Mouse (Mus musculus) lung, postnatal 14 days (tissue): ENCODE data around the gene Sdk1.

ENCODE experiments used
- DNase-seq: peaks from one replicate; pipeline ENCODE4 v3.0.0; 2021

Sdk1 gene

DNA sequence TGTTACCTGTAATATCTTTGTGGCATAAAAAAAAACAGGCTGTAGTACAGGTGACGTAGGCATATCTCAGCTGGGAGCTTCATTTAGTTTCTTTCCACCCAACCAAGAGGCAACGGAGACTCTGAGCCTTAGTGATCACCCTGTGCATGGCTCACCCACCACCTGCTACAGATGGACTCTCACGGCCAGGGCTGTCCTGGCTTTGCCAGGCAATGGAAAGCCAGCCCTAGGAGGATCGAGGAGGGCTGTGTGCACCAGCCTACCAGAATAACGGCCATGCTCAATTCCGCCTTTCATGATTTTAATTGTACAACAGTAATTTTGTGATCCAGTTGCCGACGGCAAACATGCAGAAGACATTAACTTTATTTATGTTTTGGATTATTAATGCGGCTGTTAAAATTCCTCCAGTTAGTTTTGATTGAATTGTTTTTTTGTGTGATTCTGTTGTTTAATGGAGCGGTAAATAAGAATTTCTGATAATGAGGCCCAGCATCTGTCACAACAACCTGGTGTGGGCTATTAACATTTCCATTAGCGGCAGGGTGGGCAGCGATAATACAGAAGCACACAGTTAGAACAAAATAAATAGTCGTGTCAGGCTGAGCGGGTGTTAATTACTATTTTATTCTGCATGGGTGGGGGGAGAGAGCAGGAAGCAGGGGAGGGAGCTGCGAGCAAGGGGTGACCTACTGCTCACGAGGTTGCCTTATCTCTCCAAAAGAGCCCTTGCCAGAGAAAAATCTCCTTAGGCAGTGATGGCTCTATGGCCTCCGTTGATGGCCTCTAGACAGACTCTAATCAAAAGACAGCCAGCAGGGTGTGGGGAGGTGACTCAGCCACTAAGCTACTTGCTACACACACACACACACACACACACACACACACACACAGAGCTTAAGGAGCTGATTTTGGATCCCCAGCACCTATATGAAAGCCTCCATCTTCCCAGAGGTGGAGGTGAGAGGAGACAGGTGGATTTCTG lies 915.9 kb downstream of the Sdk1 start:
- DNase-seq = no peak

DNA sequence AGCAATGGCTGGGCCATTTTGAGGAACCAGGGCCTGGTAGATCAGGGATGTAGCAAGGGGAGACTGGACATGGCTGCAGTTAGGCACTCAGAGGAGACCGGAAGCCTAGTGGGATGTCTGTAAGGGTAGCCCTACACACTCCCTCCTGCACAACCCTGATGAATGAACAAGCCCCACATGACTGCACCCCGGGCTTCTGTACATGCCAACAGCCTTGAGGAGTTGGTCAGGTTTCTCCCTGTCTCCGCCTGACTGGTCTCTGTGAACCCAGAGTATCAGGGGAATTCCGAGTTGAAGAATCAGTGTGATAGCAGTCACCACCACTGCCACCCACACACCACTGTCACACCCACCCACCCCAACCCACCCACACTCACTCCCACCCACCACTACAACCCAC lies 922.2 kb downstream of the Sdk1 start:
- no peak for DNase-seq

DNA sequence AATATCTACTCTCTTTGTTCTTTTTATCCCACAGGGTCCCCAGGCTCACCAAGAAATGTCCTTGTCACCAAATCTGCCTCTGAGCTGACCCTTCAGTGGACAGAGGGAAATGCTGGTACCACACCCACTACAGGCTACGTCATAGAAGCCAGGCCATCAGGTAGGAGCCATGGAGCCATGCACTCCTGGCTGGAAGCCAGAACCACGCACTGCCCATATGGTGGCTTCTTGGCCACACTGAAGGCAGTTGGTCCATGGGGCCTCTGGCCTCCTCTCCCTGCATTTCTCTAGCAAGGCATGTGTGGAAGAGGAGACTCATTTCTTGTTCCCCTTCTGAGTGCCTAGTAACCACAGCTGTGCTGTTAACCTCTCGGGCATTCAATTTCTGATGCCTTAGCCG lies 932.3 kb downstream of the Sdk1 start:
- no peak for DNase-seq

DNA sequence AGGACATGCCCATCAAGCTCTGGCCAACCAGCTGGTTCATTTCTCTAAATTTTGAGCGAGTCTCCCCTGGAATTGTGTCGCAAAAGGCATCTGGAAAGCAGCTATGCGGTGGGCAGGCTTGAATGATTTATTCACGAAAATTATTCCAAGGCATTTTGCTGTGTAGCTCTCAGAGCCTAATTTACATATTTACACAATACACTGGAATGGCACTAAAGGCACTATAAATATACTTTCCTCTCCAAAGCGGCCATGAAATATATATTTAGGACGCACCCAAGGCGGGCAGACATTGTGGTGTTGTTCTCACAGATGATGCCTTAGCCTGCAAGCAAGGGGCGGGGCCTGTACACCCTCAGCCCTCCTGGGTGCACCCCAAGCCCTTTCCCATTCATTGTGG lies 936.9 kb downstream of the Sdk1 start:
- DNase-seq = no peak

DNA sequence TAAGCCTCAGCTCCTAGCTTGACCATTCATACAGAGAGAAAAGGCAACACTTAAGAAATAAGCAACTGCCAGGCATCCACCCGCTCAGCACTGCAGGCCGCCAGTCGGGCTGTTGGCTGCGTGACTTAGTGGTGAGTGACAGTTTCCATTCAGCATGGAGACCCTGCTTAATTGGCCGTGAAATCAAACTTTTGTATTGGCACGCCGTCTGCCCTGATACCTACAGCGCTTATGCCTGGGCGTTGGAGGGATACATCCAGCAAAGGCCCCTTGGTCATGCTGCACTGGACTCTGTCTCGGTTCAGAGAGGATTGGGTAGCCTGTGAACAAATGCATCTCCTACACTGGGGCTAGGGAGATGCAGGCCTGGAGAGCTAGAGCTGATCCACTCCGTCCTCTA lies 938.0 kb downstream of the Sdk1 start:
- no peak for DNase-seq

DNA sequence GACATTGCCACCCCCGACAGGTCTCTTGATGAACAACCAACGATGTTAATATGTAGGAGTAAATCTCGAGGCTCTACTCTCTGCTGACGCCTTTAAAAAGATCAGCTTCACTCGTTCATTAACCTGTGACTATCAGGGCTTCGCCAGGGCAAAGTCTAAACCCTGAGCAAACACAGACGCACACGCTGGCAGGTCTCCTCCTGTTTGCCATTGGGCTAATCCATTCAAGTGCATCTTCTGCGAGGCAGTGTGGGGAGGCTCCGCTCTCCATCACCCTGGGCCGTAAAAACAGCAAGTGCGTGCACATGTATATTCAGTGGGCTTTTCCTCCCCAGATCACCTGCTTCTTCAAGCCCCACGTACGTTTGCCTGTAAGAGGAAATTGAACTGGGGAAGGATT lies 940.6 kb downstream of the Sdk1 start:
- no peak for DNase-seq

DNA sequence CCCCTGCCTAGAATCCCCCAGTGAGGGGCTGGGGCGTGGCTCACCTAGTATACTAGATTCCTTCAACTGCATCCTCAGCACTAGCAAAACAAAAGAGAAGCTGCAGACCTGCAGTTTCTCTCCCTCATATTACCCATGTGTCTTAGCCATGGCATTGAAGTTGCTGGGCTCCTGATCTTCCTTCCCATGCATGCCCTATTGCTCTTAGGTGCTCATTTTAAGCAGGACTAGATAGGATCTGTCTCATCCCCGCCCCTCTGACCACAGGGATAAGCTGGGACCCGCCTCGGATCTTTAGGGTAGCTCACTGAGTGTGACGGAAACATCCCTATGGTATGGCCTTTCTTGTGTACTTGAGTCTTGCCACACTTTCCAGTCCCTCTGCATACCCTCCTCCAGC lies 947.5 kb downstream of the Sdk1 start:
- DNase-seq = no peak

DNA sequence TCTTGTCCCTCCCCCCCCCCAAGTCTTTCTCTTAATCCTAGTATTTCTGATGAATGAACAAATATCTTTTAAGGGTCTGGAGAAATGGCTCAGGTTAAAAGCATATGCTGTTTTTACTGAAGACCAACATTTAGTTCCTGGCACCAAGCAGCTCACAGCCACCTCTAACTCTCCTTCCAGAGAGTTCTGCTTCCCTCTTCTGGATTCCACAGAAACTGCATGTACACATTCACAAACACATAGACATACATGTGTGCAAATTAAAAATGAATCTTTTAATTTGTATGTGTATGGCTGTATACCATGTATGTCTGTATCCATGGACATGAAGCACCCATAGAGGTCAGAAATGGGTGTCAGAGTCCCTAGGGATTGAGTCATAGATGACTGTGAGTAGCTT lies 968.6 kb downstream of the Sdk1 start:
- no peak for DNase-seq

DNA sequence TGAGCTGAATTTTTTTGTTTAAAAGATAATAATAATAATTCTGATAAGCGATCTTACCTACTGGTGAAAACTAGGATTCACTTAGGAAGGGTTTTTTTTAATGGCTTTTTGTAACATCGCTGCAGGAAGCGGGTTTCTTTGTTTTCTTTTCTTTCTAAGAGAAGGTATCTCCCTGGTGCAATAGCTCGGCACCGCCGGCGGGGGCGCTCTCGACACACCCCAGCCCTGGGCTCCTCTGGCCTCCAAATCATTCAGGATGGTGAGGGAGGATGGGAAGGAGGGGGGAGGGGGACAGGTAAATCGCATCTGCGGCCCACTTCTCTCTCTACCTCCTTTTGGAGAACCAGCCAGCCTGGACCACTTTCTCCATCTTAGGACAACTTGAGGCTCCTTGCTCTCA lies 971.0 kb downstream of the Sdk1 start:
- DNase-seq = no peak

DNA sequence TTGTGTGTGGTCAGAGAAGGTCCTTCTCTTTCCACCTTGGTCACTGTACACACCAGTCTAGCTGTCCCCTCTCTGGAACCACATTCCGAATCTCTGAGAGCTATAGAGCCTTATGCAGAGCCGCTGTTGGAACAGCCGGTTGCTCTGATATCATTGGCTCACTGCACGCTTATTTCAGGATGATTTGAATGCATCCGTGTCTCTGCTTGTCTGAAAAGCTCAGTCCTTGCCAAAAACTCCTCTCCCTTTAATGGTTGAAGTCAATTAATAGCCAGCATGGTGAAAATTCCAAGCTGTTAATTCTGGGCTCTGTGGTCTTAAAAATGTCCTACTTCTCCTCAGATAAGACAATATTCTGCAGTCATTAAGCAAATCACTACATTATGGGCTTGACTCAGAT lies 974.7 kb downstream of the Sdk1 start:
- no peak for DNase-seq

DNA sequence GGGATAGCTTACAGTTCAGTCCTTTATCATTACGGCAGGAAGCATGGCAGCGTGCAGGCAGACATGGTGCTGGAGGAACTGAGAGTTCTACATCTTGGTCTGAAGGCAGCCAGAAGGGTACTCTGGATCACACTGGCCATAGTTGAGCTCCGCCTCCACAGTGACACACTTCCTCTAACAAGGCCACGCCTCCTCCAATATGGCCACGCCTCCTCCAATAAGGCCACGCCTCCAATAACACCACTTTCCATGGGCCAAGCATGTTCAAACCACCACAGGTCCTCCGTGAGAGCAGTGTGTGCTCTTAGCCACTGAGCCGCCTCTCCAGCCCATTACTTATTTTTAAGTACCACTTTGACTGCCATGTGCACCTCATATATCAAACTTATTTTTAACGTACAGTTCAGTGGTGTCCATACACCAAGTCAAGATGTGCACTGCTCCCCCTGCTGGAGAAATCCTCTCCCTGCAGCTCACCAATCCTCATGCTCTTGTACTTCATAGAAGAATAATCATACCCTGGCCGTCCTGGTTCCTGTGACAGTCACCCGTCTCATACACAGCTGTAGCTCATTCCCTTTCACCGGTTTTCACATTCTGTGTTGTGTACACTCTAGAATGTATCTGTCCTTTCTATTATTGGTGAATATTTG lies 979.7 kb downstream of the Sdk1 start:
- DNase-seq = peak; percentile 11

DNA sequence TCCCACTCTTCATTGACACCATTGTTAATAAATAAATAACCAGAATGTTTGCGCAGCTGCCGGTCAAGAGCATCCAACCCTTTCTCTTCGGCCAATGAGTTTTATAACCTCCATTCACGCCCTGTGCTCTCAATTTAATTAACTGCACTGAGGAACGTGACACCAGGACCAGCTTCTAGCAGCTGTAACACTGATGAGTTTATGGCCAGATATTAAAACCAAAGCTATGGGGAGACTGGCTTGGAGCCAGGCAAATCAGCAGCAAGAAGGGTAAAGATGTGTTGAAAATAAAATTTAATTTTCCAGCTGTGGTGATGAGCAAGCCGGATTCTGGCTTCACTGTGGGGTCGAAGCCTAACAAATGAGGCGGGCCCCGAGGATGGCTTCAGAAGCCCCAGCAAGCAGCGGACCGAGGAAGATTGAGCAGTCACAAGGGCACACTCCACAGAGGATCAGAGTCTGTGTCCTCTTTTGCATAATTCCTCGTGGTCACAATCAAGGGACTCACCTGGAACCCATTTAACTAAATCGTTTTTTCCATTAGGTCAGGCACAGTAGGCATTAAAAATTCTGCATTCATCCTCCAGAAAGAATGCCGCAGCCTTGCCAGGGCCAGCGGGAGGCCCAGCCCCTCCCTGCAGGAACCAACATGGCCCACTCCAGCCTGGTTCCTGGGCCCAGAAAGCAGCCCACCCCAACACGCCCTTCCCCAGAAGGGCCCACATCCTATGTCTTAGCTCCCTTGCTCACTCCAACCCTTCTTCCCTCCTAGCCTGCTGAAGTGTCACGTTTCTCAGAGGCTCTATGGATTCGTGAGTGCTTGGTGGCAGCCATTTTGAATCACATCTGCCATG lies 987.9 kb downstream of the Sdk1 start:
- no peak for DNase-seq

DNA sequence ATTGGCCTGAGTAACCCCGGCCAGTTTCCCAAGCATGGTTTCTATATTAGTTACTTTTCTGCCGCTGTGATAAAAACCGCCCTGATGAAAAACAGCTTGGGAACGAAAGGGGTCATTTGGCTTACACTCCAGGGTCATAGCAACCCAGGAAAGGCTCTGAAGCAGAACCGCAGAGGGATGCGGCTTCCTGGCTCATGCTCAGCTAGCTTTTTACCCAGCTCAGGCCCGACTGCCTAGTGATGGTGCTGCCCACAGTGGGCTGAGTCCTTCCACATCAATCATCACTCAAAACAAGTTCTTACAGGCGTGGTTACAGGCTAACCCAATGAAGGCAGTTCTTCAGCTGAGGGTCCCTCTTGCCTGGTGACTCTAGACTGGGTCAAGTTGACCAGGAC lies 988.5 kb downstream of the Sdk1 start:
- DNase-seq = no peak

DNA sequence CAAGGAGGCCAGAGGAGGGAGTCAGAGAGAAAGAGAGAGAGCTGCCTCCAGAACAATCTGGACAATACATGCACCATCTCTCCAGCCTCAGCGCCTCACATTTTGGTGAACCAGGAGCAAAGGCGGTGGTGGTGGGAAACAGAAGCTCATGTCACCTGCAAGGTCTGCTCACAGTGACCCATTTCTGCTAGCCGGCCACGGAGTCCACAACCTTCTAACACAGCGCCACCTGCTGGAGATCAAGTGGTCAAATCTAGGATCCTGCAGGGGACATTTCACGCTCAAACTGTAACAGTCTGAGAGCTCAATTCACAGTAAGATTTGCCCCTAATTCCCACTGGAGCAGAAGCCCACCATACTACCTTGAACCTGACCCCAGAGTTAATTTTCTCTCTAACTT lies 999.0 kb downstream of the Sdk1 start:
- no peak for DNase-seq

DNA sequence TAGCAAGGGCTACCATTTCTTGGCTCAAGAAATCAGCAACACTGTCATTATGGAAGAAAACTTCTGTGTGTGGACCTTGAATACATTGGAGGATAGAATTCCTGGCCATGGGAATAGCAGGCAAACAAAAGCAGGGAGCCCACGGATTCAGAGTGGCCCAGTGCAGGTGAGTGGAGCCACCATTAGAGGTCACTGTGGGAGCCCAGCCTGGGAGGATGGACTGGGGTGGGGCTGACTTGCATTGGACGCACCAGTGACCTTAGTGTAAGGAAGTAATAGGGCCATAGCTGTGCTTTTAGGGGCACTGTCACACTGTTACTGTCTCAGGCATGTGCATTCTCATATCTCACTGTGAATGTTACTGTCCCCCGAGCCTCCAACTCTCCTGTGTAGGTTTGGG lies 1001.3 kb downstream of the Sdk1 start:
- no peak for DNase-seq

DNA sequence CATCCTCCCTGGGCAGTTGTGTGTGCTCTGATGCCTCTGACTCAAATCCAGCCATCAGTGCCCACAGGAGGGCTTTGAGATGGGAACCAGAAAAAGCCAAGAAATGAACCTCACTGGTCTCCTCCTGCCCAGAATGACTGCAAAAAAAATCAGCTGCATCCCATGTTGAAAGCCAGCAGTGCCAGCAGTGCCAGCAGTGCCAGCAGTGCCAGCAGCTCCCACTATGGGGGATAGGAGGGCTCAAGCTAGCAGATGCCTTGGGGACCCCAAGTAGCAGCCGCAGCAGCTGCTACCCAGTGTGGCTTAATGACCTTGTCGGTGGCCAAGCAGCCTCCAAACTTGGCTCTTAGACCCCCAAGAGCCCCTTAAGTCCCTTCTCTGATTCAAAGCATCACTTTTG lies 1001.8 kb downstream of the Sdk1 start:
- no peak for DNase-seq

DNA sequence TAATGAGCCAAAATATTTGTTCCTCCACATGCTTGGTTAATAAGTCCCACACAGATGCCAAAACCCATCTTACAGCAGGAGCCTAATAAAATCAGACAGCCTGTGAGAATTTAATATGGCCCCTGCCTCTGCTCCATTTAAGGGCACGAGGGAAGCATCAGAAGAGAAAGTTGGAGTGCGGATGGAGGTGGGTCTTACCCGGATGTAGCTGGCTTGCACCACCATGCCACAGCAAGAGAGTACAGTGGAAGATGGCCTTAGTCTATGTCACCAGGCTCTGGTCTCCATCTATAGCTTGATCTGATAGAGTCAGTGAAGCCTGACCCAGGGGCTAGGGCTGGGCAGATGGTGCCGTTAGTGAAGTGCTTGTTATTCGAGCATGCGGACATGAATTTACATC lies 1014.9 kb downstream of the Sdk1 start:
- DNase-seq = no peak

DNA sequence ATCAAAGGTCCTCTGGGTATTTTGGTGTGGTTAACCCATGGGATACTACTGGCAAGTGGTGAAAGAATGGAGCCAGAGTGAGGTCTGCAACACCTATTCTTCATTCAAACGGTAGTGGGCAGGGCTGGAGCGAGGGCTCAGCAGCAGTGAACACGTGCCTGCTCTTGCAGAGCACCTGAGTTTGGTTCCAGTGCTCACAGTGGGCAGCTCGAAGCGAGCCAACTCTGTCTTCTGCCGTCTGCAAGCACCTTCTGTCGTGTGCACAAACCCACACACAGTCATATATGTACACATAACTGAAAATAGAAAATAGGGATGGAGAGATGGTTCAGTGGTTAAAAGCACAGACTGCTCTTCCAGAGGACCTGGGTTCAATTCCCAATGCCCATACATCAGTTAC lies 1017.4 kb downstream of the Sdk1 start:
- no peak for DNase-seq

DNA sequence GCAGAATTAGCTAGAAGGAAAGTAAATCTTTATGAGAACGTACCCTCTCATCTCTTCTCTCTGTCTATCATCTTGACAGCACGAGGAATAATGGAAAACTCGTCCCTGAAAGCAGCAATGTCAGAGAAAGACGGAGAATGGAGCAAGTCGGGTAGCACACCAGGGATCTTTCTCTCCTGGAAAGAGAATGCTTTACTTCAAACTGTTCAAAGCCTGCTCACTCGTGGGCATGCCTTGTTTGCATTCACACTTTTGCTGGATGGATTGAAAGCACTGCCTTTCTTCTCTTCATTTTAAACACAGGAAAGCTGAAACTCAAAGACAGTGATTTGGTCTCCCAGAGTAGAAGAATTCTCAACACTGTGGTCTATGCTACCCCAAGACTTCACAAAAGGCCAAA lies 1020.8 kb downstream of the Sdk1 start:
- no peak for DNase-seq
